Mouse (Mus musculus) macrophage (primary cell): ENCODE results near the gene Prr36. TPM values are rescaled to one million over a fixed set of nuclear protein-coding genes. Genes with fewer than 3 reads are reported as not detected.
A peak's percentile ranks its signal among the peaks of the same experiment; 100 is the strongest.

Source experiments
- H3K27ac ChIP-seq: fragments of 350-480 bp; formaldehyde crosslinking; 2 replicates; pipeline ENCODE4 v1.9.0; 2021
- H3K36me3 ChIP-seq: fragments of 350-480 bp; formaldehyde crosslinking; 2 replicates; pipeline ENCODE4 v1.9.0; 2021; ENCODE audit errors: inconsistent target
- H3K4me3 ChIP-seq: fragments of 350-480 bp; formaldehyde crosslinking; 2 replicates; pipeline ENCODE4 v1.9.0; 2021; ENCODE audit errors: inconsistent target
- H3K79me2 ChIP-seq: fragments of 350-480 bp; formaldehyde crosslinking; 2 replicates; pipeline ENCODE4 v1.9.0; 2021; ENCODE audit errors: inconsistent target
- WGBS: methylation state at CpG from one replicate; pipeline ENCODE4 v1.1.7; 2026; ENCODE audit warnings: inconsistent platforms; ENCODE audit not compliant: missing documents; 5-methylcytosine and 5-hydroxymethylcytosine counted together
- polyA plus RNA-seq: library from polyadenylated mRNA; stranded (reverse); fragments of 250-400 nt; gene quantifications from 3 replicates; pipeline ENCODE4 v1.2.4, GENCODE M21; 2018; ENCODE audit warnings: inconsistent platforms

The Prr36 gene
- polyA plus RNA-seq, 1 experiment from 2014 or later = 0.03 TPM

- H3K79me2 ChIP-seq = no peaks in the 10 kb centered on the region
- 26% methylated on average over 20 of the region's 33 CpGs for WGBS
- no peak within 1 kb of the TSS for H3K27ac ChIP-seq
- no peaks in the 10 kb centered on the region for H3K36me3 ChIP-seq
- no peak within 1 kb of the TSS for H3K4me3 ChIP-seq
Observed at GRCm38 (mm10) chr8:4226739-4227347, 9.6 kb upstream of the Prr36 start, which contains the start of gene Lrrc8e. TSS of gene Lrrc8e (plus strand) at chr8:4226827.

DNA sequence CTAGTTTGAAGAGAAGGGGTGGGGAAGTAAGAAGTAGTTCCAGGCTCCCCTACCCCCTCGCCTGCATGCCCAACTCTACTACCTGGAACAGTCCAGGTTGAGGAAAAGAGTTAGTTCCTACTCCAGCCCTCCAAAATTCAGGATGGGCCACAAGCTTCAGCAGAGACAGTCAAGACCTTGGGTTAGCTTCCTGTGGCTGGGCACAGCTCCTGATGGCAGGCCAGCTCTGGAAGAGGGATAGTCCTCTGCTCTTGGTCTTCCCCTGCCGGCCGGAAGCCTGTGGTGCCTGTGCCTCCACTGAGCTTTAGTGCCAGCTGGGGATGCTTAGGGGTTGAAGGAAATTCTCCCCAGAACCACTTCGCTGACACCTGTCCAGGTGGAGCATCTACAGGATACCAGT, 9.1 kb upstream of the Prr36 start:
- Histone ChIP-seq H3K27ac (no peak overlapping the region), H3K4me3 (no peak overlapping the region)

DNA sequence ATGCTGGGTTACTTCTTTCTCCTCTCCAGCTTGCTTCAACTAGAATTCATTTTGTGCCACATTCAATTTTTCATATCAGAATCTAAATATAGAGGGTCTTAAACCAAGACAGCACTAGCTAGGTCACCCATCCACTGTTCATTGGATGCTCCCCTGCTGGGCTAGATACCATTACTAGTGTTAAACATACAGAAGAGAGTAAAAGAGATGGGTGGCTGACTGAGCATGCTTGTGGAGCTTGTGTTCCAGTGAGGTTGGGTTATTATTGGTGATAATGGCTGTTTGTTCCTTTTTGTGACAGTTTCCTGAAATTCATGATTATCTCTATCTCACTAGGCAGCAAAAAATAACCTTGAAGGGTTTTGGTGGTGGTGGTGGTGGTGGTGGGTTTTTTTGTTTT, 4.8 kb upstream of the Prr36 start:
- Histone ChIP-seq H3K4me3 (no peak overlapping the region), H3K79me2 (no peaks in the 10 kb centered on the region), H3K27ac (no peak overlapping the region), H3K36me3 (no peaks in the 10 kb centered on the region)

More for the DNA sequence above, 9.1 kb upstream of the Prr36 start:
- no peaks in the 10 kb centered on the region for H3K36me3 ChIP-seq
- WGBS = 46% methylated on average over 4 of the region's 4 CpGs
- H3K79me2 ChIP-seq = no peaks in the 10 kb centered on the region

- no peaks in the 10 kb centered on the region for H3K36me3 ChIP-seq
- H3K27ac ChIP-seq = no peak overlapping the region
- WGBS = 89% methylated on average over 3 of the region's 3 CpGs
- no peak overlapping the region for H3K4me3 ChIP-seq
- no peaks in the 10 kb centered on the region for H3K79me2 ChIP-seq
Observed at GRCm38 (mm10) chr8:4219617-4220016, 2.4 kb upstream of the Prr36 start.

DNA sequence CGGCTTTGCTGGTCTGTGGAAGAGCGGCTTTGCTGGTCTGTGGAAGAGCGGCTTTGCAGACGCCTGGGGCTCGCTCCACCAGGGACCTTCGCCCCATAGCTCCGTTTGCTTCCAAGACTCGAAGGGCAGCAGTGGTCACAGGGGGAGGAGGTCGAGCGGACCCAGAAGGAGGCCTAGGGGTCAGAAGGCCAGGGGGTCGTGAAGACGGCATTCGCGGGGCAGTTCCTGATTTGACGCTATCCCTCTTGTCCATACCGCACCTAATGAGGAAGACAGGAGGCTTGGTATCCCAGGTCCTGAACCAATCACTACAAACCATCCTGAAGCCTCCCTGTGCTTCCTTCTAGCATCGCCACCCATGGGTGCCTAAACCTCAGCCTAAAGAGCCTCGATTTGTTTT, 963 bp downstream of the Prr36 start:
- 37% methylated on average over 18 of the region's 18 CpGs for WGBS
- H3K27ac ChIP-seq = no peak overlapping the region
- H3K4me3 ChIP-seq = no peak overlapping the region
- no peaks in the 10 kb centered on the region for H3K79me2 ChIP-seq
- no peaks in the 10 kb centered on the region for H3K36me3 ChIP-seq

- Histone ChIP-seq H3K79me2 (no peaks in the 10 kb centered on the region), H3K4me3 (peak overlapping the region; percentile 26), H3K36me3 (no peaks in the 10 kb centered on the region), H3K27ac (no peak overlapping the region)
- 4% methylated on average over 33 of the region's 33 CpGs for WGBS
Observed at GRCm38 (mm10) chr8:4214006-4214980, 3.0 kb downstream of the Prr36 start.

DNA sequence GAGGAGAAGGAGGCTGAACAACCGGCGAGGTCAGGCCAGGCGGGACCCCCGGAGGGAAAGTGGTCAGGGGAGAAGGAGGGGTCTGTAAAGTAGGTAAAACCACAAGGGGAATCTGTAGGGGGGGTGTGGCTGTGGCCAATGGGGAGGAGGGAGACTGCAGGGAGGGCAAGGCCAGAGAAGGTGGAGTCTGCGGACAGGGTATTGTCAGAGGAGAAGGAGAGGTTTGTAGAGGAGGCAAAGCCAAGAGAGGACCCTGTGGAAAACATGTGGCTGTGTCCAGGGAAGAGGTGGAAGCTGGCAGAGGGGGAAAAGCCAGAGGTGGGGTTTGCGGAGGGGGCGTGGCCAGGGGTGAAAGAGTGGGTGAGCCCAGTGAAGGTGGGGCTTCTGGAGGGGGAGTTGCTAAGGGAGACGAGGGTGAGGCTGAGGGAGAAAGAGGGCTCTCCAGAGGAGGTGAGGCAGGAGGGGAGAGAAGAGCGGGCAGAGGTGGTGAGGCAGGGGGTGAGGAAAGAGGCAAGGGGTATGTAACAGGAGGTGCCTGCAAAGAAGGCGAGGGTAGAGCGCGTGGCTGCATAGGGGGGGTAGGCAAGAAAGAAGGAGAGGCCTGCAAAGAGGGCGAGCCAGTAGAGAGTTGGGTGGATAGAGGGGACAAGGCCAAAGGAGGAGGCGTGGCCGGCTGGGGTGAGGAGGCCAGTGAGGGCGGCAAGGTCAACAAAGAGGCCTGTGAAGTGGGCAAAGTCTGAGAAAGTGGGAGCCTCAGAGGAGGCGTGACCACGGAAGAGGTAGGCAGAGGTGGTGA, 3.9 kb downstream of the Prr36 start:
- peak overlapping the region; percentile 26 for H3K4me3 ChIP-seq
- no peaks in the 10 kb centered on the region for H3K79me2 ChIP-seq
- H3K36me3 ChIP-seq = no peaks in the 10 kb centered on the region
- WGBS = 2% methylated on average over 18 of the region's 18 CpGs
- H3K27ac ChIP-seq = no peak overlapping the region

- 3% methylated on average over 21 of the region's 25 CpGs for WGBS
- peak overlapping the region; percentile 26; the same call in 1 of the 2 replicates for H3K4me3 ChIP-seq
- H3K27ac ChIP-seq = no peak overlapping the region
- H3K79me2 ChIP-seq = no peaks in the 10 kb centered on the region
- no peaks in the 10 kb centered on the region for H3K36me3 ChIP-seq
Observed at GRCm38 (mm10) chr8:4212809-4213209, 4.5 kb downstream of the Prr36 start.

- 78% methylated on average over 6 of the region's 6 CpGs for WGBS
- H3K27ac ChIP-seq = no peak overlapping the region
- no peaks in the 10 kb centered on the region for H3K36me3 ChIP-seq
- no peak overlapping the region for H3K4me3 ChIP-seq
- no peaks in the 10 kb centered on the region for H3K79me2 ChIP-seq
Observed at GRCm38 (mm10) chr8:4211097-4211496, 6.2 kb downstream of the Prr36 start.

DNA sequence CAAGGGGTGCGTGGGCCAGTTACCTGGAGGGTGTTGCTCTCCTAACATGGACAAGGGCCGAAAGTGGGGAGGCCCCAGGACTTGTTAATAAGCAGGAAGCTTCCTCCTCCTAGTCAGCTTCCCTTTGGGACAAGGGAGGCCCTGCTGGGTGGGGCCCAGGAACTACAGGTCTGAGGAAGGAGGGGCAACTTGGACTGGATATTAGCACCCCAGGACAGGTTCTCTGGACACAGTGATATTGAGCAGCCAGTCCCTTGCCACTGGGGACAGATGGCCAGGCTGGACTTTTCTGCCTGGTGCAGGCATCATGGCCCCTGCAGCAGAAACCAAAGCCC, 10.3 kb downstream of the Prr36 start:
- Histone ChIP-seq H3K36me3 (no peaks in the 10 kb centered on the region), H3K79me2 (no peaks in the 10 kb centered on the region), H3K4me3 (no peak overlapping the region), H3K27ac (no peak overlapping the region)
- 100% methylated on average over 2 of the region's 2 CpGs for WGBS

GRCm38 (mm10) chr8:4206182-4207015, 10.9 kb downstream of the Prr36 start:
- no peaks in the 10 kb centered on the region for H3K36me3 ChIP-seq
- no peaks in the 10 kb centered on the region for H3K79me2 ChIP-seq
- H3K27ac ChIP-seq = no peak overlapping the region
- no peak overlapping the region for H3K4me3 ChIP-seq
- WGBS = 86% methylated on average over 44 of the region's 44 CpGs

DNA sequence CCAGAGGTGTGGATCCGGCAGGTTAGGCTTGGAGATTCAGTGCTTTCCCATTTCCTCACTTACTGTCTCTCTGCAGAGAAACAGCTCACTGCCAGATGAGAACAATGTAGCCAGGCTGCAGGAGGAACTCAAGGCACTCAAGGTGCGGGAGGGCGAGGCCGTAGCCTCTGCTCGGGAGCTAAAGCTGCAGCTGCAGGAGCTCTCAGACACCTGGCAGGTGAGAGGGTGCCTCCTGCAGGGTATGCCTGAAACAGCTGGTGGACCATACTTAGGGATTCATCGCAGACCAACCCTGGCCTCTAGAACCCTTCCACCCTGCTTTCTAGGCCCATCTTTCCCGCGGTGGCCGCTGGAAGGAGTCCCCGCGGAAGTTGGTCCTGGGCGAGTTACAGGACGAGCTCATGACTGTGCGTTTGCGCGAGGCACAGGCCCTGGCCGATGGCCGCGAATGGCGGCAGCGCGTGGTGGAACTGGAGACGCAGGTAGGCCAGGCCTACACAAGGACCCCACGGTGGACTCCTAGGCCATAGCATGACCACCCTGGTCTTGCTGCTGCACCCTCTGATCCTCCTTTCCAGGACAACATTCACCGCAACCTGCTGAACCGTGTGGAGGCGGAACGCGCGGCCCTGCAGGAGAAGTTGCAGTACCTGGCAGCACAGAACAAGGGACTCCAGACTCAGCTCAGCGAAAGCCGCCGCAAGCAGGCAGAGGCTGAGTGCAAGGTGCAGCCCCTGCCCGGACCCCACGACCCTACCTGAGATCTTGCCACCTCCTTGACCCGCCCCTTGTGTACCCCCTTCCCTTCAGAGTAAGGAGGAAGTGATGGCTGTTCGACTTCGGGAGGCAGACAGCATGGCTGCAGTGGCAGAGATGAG, 11.8 kb downstream of the Prr36 start:
- WGBS = 85% methylated on average over 38 of the region's 38 CpGs
- Histone ChIP-seq H3K79me2 (no peaks in the 10 kb centered on the region), H3K36me3 (no peaks in the 10 kb centered on the region), H3K4me3 (no peak overlapping the region), H3K27ac (no peak overlapping the region)

GRCm38 (mm10) chr8:4201321-4201720, 15.9 kb downstream of the Prr36 start:
- no peaks in the 10 kb centered on the region for H3K79me2 ChIP-seq
- H3K36me3 ChIP-seq = no peaks in the 10 kb centered on the region
- no peak overlapping the region for H3K4me3 ChIP-seq
- H3K27ac ChIP-seq = no peak overlapping the region
- 30% methylated on average over 2 of the region's 2 CpGs for WGBS
